Mouse (Mus musculus) frontal cortex, postnatal 36 days (tissue): ENCODE data around the gene Adam19.

Experiments used
- DNase-seq, 2 experiments: peaks; one replicate each; pipeline ENCODE4 v3.0.0; 2022; ENCODE audit warnings: low spot score in 2 of 2

Adam19 gene

GRCm38 (mm10) chr11:46097062-46097461, 41.3 kb downstream of the Adam19 start:
- DNase-seq = no peak

- DNase-seq = no peak
Measured at GRCm38 (mm10) chr11:46102107-46102506, 46.3 kb downstream of the Adam19 start.

- no peak for DNase-seq
Measured at GRCm38 (mm10) chr11:46107046-46107445, 51.3 kb downstream of the Adam19 start.

- DNase-seq = no peak
Measured at GRCm38 (mm10) chr11:46109206-46109605, 53.4 kb downstream of the Adam19 start.

GRCm38 (mm10) chr11:46110156-46110944, 54.6 kb downstream of the Adam19 start:
- no peak for DNase-seq

GRCm38 (mm10) chr11:46110945-46111287, 55.1 kb downstream of the Adam19 start:
- no peak for DNase-seq

GRCm38 (mm10) chr11:46113211-46113610, 57.4 kb downstream of the Adam19 start:
- DNase-seq = no peak

- DNase-seq = no peak
Measured at GRCm38 (mm10) chr11:46114221-46114620, 58.4 kb downstream of the Adam19 start.

GRCm38 (mm10) chr11:46115011-46115410, 59.2 kb downstream of the Adam19 start:
- DNase-seq = no peak

GRCm38 (mm10) chr11:46115411-46116173, 59.8 kb downstream of the Adam19 start:
- no peak for DNase-seq

GRCm38 (mm10) chr11:46116510-46116909, 60.7 kb downstream of the Adam19 start:
- DNase-seq = no peak

GRCm38 (mm10) chr11:46119624-46120023, 63.8 kb downstream of the Adam19 start:
- no peak for DNase-seq

- no peak for DNase-seq
Measured at GRCm38 (mm10) chr11:46120084-46120483, 64.3 kb downstream of the Adam19 start.

- no peak for DNase-seq
Measured at GRCm38 (mm10) chr11:46121666-46122065, 65.9 kb downstream of the Adam19 start.

- DNase-seq = no peak
Measured at GRCm38 (mm10) chr11:46122875-46123274, 67.1 kb downstream of the Adam19 start.

GRCm38 (mm10) chr11:46123328-46123866, 67.6 kb downstream of the Adam19 start:
- DNase-seq = no peak

GRCm38 (mm10) chr11:46125093-46125834, 69.5 kb downstream of the Adam19 start:
- no peak for DNase-seq

- no peak for DNase-seq
Measured at GRCm38 (mm10) chr11:46125835-46126229, 70.0 kb downstream of the Adam19 start.

GRCm38 (mm10) chr11:46126317-46126716, 70.5 kb downstream of the Adam19 start:
- DNase-seq = no peak

GRCm38 (mm10) chr11:46126827-46127410, 71.1 kb downstream of the Adam19 start:
- DNase-seq = no peak

GRCm38 (mm10) chr11:46127621-46128547, 72.1 kb downstream of the Adam19 start:
- no peak for DNase-seq
